Mouse (Mus musculus) layer of hippocampus, adult 8-10 months (tissue): ENCODE results near the gene Pbrm1. TPM values are rescaled to one million over a fixed set of nuclear protein-coding genes. Genes with fewer than 3 reads are reported as not detected.

Source experiments
- DNase-seq, 2 experiments: peaks; one replicate each; pipeline ENCODE4 v3.0.0; 2022; ENCODE audit warnings: low spot score in 2 of 2
- total RNA-seq, 4 experiments: library from RNA; stranded (reverse); gene quantifications; 2 replicates each; pipeline ENCODE4 v1.2.4; 2022

Gene Pbrm1
- 10 to 100 TPM; 51.8 to 69.0 (median 60.3) TPM for total RNA-seq

- peak; percentile 93 to 97 for DNase-seq
These were observed at the start of gene Pbrm1, which contains the start of gene Gnl3 for GRCm38 (mm10) chr14:31018860-31019291. Gene Pbrm1, plus strand, starts transcription at chr14:31019138. Gene Gnl3, minus strand, starts transcription at chr14:31019152.

- peak; percentile 62 to 72 for DNase-seq
These were observed 44.7 kb upstream of the Pbrm1 start for GRCm38 (mm10) chr14:30974204-30974603.

GRCm38 (mm10) chr14:30976222-30976621, 42.7 kb upstream of the Pbrm1 start:
- no peak for DNase-seq

- DNase-seq: no peak
These were observed 22.5 kb upstream of the Pbrm1 start for GRCm38 (mm10) chr14:30996417-30996816.

- DNase-seq: no peak
These were observed 18.6 kb upstream of the Pbrm1 start for GRCm38 (mm10) chr14:31000356-31000755.

DNA sequence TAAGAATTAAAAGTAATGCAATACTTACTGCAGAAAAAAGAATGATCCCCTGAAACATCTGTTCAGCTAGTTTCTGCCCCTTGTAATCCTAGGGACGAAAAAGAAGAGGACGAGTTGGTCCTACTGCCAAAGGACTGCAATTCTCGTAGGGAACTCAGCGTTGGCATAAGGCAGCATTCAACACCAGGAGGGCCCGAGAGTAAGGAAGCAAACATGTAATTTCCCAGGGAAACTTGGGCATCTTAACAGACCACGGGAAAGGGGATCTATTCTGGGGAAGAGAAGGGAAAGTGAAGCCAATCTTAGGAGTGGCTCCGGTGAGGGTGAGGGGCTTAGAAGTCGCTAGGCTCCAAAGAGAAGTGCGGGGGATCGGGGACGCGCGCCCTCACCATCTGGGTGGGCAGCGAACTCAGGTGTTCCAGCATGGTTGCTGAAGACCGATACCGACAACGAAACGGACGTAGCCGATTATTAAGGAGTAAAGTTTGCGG, 18.1 kb upstream of the Pbrm1 start:
- DNase-seq: no peak

DNA sequence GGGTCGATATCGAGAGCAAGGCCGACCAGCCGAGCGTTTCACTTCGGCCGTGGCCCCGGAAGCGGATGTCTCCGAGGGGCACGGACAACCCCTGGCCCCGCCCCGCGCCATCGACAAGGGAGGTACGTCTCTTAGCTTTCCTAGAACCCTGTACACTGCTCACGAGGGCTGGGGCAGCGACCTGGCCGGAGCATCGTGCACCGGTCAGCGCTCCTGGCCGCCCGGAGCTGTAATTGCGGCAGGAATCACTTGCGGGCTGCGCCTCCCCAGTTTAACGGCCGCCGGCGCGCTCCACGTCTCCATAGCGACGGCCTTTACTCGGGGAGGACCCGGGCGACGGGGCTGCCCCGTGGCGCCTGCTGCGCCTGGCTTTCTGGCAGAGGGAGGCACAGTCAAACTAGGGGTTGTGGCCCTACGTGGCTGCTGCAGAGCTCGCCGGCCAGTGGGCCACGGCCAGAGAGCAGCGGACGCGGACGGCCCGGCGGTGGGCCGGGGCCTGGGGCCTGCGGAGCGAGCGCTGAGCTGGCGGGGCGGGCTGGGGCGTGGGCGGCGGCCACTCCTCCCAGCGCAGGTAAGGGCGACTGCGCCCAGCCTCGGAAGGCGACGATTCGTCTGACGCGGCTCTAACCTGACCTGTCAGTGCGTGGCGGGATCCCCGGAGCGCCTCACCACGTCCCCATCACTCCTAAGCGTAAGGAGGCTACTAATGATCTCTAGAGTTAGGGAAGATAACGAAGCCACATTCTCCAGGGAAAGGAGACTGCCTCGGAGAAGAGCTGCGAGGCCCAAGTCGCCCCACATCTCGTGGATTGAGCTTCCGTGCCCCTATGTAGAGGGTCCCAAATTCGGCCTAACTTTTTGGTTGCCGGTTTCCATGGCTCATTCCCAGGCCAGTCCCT, 17.4 kb upstream of the Pbrm1 start, which contains the start of the genes Glt8d1 and Spcs1:
TSS of gene Glt8d1 (plus strand) at position 94 of the 899 bp plus-strand sequence.
TSS of gene Spcs1 (minus strand) at position 366 of the 899 bp plus-strand sequence.
- peak; percentile 76 to 85 for DNase-seq

- no peak for DNase-seq
These were observed 14.4 kb upstream of the Pbrm1 start for GRCm38 (mm10) chr14:31004527-31004926.

- DNase-seq: no peak
These were observed 12.2 kb upstream of the Pbrm1 start for GRCm38 (mm10) chr14:31006779-31007178.

DNA sequence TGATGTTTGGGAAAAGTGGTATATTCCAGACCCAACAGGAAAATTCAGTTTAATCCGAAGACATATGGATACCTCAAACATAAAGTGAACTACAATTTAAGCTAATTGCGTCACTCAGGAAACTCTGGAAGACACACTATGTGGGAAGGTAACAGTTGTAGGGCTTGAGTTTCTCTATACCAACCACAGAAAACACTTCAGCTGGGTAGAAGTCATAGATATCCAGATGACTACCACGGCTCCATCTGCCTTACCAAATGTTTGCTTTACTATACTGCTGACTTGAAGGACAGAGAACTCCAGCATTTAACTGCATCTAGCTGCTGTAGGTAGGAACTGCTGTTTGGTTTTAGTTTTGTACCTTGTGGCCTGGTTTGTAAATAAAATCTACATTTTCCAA, 7.3 kb upstream of the Pbrm1 start:
- peak in 1 of 2 experiments; percentile 23 for DNase-seq

GRCm38 (mm10) chr14:31013928-31014327, 5.0 kb upstream of the Pbrm1 start:
- no peak for DNase-seq

GRCm38 (mm10) chr14:31016063-31016462, 2.9 kb upstream of the Pbrm1 start:
- no peak for DNase-seq

DNA sequence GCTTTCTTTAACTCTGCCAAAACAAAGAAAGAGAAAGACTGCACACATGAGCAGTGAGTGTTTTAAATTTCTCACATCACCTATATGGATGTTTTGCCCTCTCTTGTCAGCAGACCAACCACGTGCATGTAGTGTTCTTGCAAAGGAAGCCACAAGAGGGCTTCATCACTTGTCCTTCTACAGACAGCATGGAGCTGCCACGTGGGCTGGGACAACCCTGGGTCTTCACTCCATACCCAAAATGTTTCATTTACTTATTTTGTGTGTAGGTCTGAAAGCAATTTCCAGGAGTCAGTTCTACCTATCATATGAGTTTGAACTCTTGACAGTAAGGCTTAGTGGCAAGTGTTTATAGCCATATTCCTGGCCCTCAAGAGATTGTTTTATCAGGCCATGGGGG, 1.1 kb upstream of the Pbrm1 start:
- DNase-seq: no peak

DNA sequence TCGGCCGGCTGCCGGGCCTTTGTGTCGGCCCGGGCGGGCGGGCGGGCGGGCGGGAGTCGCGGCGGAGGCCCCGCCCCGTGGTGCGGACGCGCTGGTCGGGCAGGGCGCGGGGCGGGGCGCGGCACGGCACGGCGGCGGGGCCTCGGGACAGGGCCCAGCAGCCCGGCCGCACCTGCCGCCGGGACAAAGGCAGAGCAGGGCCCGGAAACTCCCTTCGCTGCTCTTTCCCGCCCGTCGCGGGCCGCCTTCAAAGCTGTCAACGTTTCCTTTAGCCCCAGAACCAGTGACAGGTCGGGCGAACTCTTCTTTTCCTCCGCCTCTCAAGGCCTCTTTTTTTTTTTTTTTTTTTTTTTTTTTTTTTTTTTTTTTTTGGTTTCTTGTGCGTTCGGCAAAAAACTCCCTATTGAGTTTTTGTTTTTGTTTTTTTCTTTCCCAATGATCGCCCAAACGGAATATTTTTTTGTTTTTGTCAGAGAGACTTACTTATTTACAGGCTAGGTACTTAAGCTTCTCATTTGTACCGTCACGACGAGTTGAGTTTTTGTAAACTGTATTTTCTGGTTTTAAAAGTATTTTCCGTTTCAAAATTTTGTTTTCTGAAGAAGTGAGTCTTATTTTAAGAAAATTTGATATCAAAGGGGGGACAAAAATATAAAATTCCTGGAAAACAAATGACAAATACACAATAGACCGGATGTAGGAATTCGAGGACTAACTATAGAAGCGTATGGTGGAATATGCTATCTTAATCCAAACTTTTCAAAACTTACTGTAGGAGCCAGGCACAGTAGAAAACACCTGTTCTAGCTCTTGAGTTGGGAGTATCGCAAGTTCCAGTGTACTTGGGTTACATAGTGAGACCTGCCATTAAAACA, 630 bp downstream of the Pbrm1 start:
- DNase-seq: no peak

DNA sequence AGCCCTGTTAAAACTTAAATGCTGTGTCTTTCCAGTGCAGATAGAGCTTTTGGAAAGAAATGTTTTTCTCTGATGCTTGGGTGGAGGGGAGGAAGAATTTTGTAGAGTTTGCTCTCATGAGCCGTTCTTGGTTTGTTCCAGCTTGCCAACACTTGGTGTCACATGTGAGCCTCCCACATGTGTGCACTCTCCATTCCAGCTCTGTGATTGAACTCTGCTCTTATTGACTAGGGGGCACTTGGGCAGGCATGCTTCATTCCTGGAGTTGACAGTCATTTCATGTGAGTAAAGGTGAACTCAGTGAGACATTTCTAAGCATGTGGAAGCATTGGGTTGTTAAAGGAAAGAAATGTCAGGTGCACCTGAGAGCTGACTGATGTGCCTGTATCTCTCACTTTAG, 3.6 kb downstream of the Pbrm1 start:
- DNase-seq: no peak

DNA sequence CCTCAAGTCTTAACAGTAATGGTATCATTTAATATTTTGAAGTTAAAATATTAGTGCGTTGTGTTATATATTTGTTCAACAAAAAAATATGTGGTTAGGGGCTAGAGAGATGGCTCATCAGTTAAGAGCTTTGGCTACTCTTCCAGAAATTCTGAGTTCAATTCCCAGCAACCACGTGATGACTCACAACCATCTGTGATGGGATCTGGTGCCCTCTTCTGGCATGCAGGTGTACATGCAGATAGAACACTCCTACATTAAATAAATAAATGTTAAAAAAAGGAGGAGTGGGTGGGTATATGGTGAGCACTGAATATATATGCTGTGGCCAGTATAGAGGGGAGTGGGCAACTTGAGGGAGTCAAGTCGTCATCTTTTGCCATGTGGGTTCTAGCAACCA, 6.8 kb downstream of the Pbrm1 start:
- no peak for DNase-seq

DNA sequence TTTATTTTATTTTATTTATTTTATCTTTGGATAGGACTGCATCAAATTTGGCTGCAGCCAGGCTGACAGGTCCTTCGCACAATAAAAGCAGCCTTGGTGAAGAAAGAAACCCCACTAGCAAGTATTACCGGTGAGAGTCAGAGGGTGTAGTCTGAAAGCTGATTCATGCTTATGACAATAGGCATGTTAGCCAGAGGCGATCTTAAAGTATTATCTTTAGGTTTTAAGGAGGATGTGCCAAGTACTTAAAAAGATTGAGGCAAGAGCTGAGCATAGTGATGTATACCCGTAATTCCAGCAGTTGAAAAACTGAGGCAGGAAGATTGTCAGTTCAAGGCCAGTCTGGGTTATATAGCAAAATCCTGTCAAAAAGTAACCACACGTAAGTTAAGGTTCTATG, 26.4 kb downstream of the Pbrm1 start:
- no peak for DNase-seq

DNA sequence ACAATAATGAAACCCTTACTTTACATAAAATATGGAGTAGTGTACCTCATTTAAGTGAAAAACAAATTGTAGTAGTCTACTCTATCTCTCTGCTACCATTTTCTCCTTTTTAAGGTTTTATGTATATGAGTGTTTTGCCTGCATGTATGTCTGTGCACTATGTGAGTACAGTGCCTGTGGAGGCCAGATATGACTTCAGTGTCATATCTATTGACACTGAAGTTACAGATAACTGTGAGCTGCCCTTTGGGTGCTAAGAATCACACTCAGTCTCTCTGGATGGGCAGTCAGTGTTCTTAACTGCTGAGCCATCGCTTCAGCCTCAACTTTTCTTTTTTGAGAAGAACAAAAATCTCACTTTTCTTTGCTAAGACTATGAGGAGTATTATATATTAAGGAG, 26.9 kb downstream of the Pbrm1 start:
- DNase-seq: no peak

DNA sequence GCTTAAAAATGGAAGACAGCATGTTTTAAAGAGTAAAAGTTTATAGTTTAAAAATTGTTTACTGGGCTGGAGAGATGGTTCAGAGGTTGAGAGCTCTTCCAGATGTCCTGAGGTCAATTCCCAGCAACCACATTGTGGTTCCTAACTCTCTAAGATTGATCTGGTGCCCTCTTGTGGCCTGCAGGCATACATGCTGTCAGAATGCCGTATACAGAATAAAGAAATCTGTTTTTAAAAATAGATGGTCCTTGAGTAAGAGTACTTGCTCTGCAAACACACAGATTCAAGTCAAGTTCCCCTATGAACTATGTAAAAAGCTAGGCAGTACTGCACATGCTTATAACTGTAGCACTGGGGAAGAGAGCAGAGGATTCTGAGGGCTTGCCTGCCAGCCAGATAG, 43.3 kb downstream of the Pbrm1 start:
- DNase-seq: no peak

- no peak for DNase-seq
These were observed 50.3 kb downstream of the Pbrm1 start for GRCm38 (mm10) chr14:31069086-31069733.

DNA sequence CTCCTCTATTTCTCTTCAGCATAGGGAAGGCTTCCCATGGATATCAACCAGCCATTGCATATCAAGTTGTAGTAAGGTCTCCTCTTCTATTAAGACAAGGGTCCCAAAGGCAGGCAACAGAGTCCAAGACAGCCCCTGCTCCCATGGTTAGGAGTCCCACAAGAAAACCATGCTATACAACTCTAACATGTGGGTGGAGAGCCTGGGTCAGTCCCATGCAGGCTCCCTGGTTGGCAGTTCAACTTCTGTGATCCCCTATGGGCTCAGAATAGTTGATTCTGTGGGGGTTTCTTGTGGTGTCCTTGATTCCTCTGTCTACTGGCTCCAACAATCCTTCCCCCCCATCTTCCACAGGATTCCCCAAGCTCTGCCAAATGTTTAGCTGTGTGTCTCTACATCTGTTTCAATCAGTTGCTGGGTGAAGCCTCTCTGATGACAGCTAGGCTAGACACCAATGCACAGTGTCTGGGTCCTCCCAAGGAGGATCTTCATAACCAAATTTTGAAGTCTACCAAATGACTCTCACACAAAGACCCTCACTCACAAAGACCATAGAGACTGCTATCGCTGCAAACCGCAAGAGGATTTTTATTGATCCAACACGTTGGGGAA, 59.8 kb downstream of the Pbrm1 start:
- no peak for DNase-seq
